Mouse (Mus musculus): ENCODE data around the gene Cpeb3. TPM values are rescaled to one million over a fixed set of nuclear protein-coding genes. Genes with fewer than 3 reads are reported as not detected.
"Not testable (repeated sequence)": the region's sequence is repeated elsewhere in the genome, so short reads cannot be mapped to it uniquely, and the experiment has no call there.

The Cpeb3 gene
- polyA plus RNA-seq, 1 experiment from 2014 or later = 7.0 TPM

DNA sequence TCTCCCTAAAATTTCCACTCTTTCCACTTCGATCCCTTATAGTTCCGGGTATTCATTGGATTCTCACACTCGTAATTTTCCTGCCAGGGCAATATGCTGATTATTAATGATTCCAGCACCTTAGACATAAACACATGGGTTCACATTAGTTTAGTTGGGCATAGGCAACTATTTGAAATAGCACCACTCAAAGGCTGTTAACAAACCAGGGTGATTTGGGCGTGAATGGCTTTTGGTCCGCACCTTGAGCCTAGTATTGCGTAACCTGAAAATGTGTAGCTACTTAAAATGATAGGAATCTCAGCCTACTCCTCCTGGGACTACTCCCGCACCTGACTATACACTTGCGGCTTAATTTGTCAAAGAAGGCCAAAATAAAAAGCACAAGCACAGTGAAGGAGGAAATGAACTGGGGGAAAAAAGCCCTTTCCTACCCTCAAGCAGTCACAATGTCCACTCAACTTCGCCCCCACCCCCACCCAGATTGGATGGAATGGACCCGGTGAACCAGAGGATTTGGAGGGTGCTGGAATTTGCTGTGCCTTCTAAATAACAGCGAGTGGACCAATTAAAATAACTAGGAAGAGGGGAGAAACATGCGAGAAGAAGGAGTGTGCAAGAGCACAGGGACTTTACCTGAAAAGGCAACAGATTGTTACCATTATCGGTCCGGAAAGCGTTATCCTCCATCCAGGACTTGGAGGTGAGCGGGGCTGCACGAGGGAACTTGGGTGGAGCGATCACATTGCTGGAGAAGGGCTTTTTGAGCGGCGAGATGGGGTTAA, 34.9 kb downstream of the Cpeb3 start:
- Histone ChIP-seq H3K27me3 (peaks cover 23% of the 10 kb centered on the region), H3K27ac (0 out of 2 replicates have a peak overlapping the region, but pooled peaks have one; percentile 85), H3K4me1 (peaks cover 21% of the 10 kb centered on the region), H3K36me3 (no peaks in the 10 kb centered on the region), H3K9ac (peak overlapping the region; percentile 78), H3K4me2 (replicated peaks) (peak overlapping the region; percentile 92), H3K4me3 (peak overlapping the region; percentile 60), H3K9me3 (replicated peaks) (no peaks in the 10 kb centered on the region)
- WGBS = 27% methylated on average over 20 of the region's 20 CpGs
- no peak for ATAC-seq (ENCODE audit: low FRiP score)

DNA sequence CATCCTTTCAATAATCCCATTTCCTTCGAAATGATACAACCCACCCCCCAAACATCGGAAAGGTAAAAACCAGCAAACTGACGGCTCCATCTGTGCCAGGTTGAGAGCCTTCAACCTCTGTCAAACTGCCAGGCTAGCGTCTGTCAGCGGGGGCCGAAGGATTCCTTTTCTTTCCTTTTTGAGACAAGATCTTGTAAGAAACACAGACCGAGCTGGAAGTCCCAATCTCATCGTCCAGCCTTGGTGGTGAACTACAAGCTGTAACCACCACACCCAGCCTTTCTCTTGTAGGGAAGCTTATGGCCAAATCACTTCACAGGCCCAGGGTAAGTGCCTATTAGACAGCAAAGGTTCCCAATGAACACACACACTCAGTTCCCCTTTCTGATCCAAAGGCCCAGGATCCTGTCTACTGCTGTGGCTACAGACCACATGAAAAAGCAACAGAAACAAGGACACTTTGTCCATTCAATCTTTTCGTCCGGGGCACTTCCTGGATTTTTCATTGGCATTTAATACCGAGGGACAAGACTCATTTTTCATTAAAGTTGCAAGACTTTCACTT, 35.8 kb downstream of the Cpeb3 start:
- Histone ChIP-seq H3K36me3 (no peaks in the 10 kb centered on the region), H3K27me3 (peaks cover 23% of the 10 kb centered on the region), H3K9me3 (replicated peaks) (no peaks in the 10 kb centered on the region), H3K4me1 (peaks cover 21% of the 10 kb centered on the region), H3K9ac (no peak overlapping the region), H3K4me2 (replicated peaks) (peak overlapping the region; percentile 92), H3K4me3 (peak overlapping the region; percentile 60), H3K27ac (no peak overlapping the region)
- WGBS = 73% methylated on average over 11 of the region's 11 CpGs
- ATAC-seq (ENCODE audit: low FRiP score) = no peak

DNA sequence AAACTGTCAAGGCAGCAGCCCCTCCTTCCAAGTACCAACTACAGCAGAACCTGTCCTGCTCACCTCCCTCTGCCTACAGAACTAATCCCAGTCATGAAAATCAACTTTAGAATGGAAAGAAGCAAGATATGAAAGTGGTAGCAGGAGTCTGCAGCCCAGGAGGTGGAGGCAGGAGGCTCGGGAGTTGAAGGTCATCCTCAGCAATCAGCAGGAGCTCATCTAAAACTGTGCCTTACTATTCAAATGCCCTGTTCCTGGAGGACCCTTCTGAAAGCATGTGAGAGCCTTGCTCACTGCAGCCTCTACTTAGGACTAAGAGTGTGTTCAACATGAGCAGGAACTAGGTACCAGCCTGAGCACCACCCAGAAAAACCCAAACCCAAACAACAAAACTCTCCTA, 36.3 kb downstream of the Cpeb3 start:
- Histone ChIP-seq H3K4me1 (peaks cover 21% of the 10 kb centered on the region), H3K36me3 (no peaks in the 10 kb centered on the region), H3K9ac (no peak overlapping the region), H3K4me2 (replicated peaks) (peak overlapping the region; percentile 92), H3K27me3 (peaks cover 23% of the 10 kb centered on the region), H3K9me3 (replicated peaks) (no peaks in the 10 kb centered on the region), H3K4me3 (peak overlapping the region; percentile 60; the same call in 1 of the 2 replicates), H3K27ac (no peak overlapping the region)
- ATAC-seq (ENCODE audit: low FRiP score) = no peak
- WGBS = 44% methylated on average over 1 of the region's 1 CpGs

DNA sequence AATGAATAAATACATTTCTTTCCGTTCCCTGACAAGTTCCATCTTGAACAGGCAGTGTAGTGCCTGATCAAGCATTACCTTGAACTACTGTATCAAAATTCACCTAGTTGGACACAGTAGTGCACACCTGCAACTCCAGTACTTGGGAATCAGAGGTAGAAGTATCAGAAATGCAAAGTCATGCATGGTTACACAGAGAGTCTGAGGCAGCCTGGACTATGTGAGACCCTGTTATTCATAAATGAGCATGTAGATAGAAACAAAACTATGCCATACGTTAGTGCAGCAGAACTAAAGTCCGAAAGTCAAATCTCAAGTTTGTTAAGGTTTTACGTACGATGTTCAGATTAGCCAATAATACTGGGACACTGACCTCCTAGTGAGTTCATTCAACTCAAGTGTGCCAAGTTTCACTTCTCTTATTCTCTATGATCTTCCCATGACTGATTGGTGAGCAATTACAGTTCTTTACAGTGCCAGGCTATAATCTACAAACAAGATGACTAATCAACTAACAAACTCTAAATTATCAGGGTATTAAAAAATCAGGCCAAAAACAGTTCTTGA, 51.5 kb downstream of the Cpeb3 start:
- H3K9ac ChIP-seq = no peak overlapping the region
- H3K4me3 ChIP-seq = no peak overlapping the region
- ATAC-seq (ENCODE audit: low FRiP score) = no peak
- no peaks in the 10 kb centered on the region for H3K9me3 ChIP-seq (replicated peaks)
- H3K4me2 ChIP-seq (replicated peaks) = no peak overlapping the region
- no peaks in the 10 kb centered on the region for H3K4me1 ChIP-seq
- H3K27ac ChIP-seq = no peak overlapping the region
- no peaks in the 10 kb centered on the region for H3K36me3 ChIP-seq
- no peaks in the 10 kb centered on the region for H3K27me3 ChIP-seq
- 88% methylated on average over 5 of the region's 5 CpGs for WGBS

DNA sequence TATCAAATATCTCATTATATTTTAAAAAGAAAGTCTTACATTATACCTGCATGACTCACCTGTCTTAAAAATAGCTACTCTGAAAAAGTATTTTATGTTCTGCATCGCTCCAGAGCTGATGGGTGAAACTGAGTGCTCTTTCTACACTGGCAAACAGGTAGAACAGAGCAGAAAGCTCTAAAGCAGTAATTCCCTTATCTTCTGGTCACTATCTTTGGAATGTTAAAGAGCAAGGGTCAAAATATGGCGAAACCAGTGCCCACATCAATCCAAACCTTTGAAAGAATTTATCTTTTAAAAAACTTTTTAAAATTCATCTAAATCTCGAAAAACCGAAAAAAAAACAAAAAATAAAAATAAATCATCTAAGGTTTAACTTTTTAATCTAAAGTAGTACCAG, 52.4 kb downstream of the Cpeb3 start:
- no peaks in the 10 kb centered on the region for H3K36me3 ChIP-seq
- H3K4me2 ChIP-seq (replicated peaks) = no peak overlapping the region
- H3K4me3 ChIP-seq = no peak overlapping the region
- no peaks in the 10 kb centered on the region for H3K27me3 ChIP-seq
- 90% methylated on average over 4 of the region's 4 CpGs for WGBS
- no peaks in the 10 kb centered on the region for H3K9me3 ChIP-seq (replicated peaks)
- no peak overlapping the region for H3K9ac ChIP-seq
- H3K4me1 ChIP-seq = no peaks in the 10 kb centered on the region
- H3K27ac ChIP-seq = no peak overlapping the region
- ATAC-seq (ENCODE audit: low FRiP score) = no peak

DNA sequence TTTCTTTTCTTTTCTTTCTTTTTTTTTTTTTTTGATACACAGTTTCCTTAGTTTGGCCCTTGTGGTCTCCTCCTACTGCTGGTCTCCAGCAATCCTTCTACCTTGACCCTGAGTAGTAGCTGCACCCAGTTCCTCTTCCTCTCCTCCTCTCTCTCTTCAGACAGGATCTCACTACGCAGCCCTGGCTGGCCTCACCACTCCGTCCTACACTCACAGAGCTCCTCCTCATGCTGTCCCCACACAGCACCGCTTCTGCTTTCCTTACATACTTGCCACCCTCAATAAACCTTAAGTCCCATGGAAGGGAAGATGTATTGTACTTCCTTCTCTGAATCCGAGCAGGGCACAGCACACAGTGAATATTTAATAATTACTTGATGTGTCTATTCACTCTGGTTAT, 61.3 kb downstream of the Cpeb3 start:
- Histone ChIP-seq H3K9ac (no peak overlapping the region), H3K36me3 (no peaks in the 10 kb centered on the region), H3K9me3 (replicated peaks) (no peaks in the 10 kb centered on the region), H3K4me2 (replicated peaks) (no peak overlapping the region), H3K27ac (no peak overlapping the region), H3K27me3 (no peaks in the 10 kb centered on the region), H3K4me1 (0 out of 2 replicates have a peak, but pooled peaks cover 4% of the 10 kb centered on the region), H3K4me3 (no peak overlapping the region)
- WGBS = 74% methylated on average over 4 of the region's 4 CpGs
- no peak for ATAC-seq (ENCODE audit: low FRiP score)

DNA sequence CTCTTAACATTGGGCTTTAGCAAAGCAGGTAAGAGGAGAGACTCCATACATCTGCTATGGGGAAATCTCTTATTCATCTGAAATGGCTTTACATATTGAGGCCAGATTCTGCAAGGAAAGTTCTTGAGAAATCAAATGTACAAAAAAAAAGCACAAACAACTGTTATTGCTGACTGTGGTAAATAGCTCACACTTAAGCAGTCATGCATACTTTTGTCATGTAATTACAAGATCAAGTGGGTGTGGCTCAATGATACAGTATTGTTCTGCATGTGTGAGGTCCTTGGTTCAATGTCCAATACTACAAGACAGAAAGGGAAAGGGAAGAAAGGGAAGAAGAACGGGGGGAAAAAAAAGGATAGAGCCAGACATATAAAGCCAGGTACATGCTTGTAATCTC, 62.6 kb downstream of the Cpeb3 start:
- H3K27ac ChIP-seq = no peak overlapping the region
- H3K4me2 ChIP-seq (replicated peaks) = no peak overlapping the region
- H3K27me3 ChIP-seq = no peaks in the 10 kb centered on the region
- no peaks in the 10 kb centered on the region for H3K36me3 ChIP-seq
- no peak overlapping the region for H3K9ac ChIP-seq
- WGBS = 86% methylated on average over 1 of the region's 1 CpGs
- H3K4me1 ChIP-seq = 0 out of 2 replicates have a peak, but pooled peaks cover 4% of the 10 kb centered on the region
- no peak for ATAC-seq (ENCODE audit: low FRiP score)
- H3K9me3 ChIP-seq (replicated peaks) = no peaks in the 10 kb centered on the region
- H3K4me3 ChIP-seq = no peak overlapping the region

DNA sequence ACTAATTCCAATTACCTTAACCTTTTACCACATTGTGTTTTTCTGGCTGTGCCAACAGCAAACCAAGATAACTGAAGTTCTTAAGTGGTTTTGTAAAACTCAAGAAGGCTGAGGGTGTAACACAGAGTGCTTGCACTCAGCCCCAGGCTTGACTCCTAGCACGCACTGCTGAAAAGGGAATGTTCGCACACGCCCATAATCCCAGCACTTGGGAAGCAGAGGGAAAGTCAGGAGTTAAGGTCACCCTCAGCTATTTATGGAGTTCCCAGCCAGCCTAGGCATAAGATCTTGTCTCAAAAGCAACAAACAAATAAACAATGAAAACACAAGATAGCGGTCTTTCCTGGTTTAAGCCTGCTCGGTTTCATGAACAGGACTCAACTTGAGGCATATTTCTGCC, 63.0 kb downstream of the Cpeb3 start:
- Histone ChIP-seq H3K4me3 (no peak overlapping the region), H3K9me3 (replicated peaks) (no peaks in the 10 kb centered on the region), H3K36me3 (no peaks in the 10 kb centered on the region), H3K27me3 (no peaks in the 10 kb centered on the region), H3K4me2 (replicated peaks) (no peak overlapping the region), H3K4me1 (0 out of 2 replicates have a peak, but pooled peaks cover 4% of the 10 kb centered on the region), H3K27ac (no peak overlapping the region), H3K9ac (no peak overlapping the region)
- no peak for ATAC-seq (ENCODE audit: low FRiP score)
- 91% methylated on average over 5 of the region's 5 CpGs for WGBS

DNA sequence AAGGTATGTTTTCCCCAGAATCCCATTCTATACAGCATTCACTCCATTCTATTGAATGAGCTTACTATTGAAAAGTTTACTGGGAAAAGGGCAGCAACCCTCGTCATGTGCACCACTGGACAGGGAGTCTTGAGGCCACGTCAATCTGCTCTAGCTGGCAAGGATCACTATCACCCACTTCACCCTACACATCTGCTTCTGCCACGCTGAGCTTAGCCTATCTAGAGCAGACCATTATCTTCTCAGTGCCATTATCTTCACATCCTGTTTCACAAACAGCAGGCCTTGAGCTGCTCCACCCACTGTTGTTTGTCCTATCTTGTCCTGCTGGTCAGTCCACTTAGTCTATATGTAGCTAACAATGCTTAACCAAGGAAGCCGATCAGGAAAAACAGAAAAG, 66.8 kb downstream of the Cpeb3 start:
- ATAC-seq (ENCODE audit: low FRiP score) = no peak
- Histone ChIP-seq H3K27ac (no peak overlapping the region), H3K36me3 (no peaks in the 10 kb centered on the region), H3K4me3 (no peak overlapping the region), H3K27me3 (no peaks in the 10 kb centered on the region), H3K9ac (no peak overlapping the region), H3K9me3 (replicated peaks) (no peaks in the 10 kb centered on the region), H3K4me2 (replicated peaks) (no peak overlapping the region), H3K4me1 (no peaks in the 10 kb centered on the region)
- 79% methylated on average over 4 of the region's 4 CpGs for whole genome bisulfite sequencing

DNA sequence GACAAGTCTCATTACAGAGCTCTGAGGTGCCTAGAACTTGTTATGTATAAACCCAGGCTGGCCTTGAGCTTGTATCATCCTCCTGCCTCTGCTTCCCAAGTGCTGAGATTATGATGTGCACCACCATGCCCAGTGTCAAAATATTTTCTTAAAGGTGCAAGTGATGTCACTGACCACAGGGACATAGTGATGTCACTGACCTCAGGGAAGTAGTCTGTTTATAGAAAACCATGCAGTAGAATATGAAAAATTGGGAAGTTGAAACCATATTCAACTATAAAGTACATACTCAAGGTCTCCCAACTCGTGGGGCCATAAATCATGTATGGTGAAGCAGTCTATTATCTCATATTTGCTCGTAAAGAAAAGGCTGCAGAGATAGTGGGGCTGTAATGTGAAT, 71.3 kb downstream of the Cpeb3 start:
- Histone ChIP-seq H3K9ac (no peak overlapping the region), H3K27ac (no peak overlapping the region), H3K4me3 (no peak overlapping the region), H3K27me3 (no peaks in the 10 kb centered on the region), H3K36me3 (no peaks in the 10 kb centered on the region), H3K9me3 (replicated peaks) (no peaks in the 10 kb centered on the region), H3K4me1 (no peaks in the 10 kb centered on the region), H3K4me2 (replicated peaks) (no peak overlapping the region)
- no peak for ATAC-seq (ENCODE audit: low FRiP score)
- 70% methylated on average over 2 of the region's 2 CpGs for WGBS

DNA sequence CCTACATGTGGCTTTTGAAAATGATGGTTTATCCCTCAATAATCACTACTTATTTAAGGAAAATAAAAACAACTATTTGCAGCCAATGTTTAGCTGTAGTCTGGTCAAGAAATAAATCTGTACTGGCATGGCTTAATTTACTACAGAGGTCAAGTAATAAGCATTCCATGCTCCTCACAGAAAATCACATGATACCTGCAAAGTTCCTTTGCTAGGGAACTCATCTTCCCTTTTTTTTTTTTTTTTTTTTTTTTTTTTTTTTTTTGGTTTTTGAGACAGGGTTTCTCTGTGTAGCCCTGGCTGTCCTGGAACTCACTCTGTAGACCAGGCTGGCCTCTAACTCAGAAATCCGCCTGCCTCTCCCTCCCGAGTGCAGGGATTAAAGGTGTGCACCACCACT, 72.9 kb downstream of the Cpeb3 start:
- not testable (repeated sequence) for H3K4me2 ChIP-seq (replicated peaks); H3K9me3 ChIP-seq (replicated peaks); H3K27me3 ChIP-seq; H3K4me3 ChIP-seq; H3K27ac ChIP-seq; ATAC-seq (ENCODE audit: low FRiP score); H3K36me3 ChIP-seq; H3K4me1 ChIP-seq; H3K9ac ChIP-seq
- WGBS = 97% methylated on average over 2 of the region's 2 CpGs

DNA sequence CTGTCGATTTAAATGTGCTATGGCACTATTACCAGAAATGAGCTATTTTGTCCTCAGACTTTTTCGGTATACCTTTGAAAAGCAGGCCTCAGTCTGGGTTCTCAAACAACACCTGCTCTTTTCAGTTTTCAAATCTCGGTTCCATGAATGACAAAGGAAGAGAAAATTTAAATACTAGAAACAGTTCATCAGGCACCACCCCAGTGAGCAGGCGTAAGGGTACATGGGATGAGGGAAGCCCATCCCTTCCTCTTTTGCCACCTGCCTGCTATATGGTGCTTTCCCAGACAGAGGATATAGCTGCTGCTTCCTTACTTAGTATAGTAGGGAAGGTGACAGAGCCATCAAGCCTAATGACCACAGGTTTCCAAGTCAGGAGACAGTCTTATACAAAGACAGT, 74.7 kb downstream of the Cpeb3 start:
- no peak for ATAC-seq (ENCODE audit: low FRiP score)
- no peak overlapping the region for H3K27ac ChIP-seq
- 91% methylated on average over 4 of the region's 4 CpGs for WGBS
- H3K4me3 ChIP-seq = no peak overlapping the region
- H3K9me3 ChIP-seq (replicated peaks) = no peaks in the 10 kb centered on the region
- no peak overlapping the region for H3K4me2 ChIP-seq (replicated peaks)
- no peak overlapping the region for H3K9ac ChIP-seq
- H3K27me3 ChIP-seq = no peaks in the 10 kb centered on the region
- H3K36me3 ChIP-seq = no peaks in the 10 kb centered on the region
- no peaks in the 10 kb centered on the region for H3K4me1 ChIP-seq

DNA sequence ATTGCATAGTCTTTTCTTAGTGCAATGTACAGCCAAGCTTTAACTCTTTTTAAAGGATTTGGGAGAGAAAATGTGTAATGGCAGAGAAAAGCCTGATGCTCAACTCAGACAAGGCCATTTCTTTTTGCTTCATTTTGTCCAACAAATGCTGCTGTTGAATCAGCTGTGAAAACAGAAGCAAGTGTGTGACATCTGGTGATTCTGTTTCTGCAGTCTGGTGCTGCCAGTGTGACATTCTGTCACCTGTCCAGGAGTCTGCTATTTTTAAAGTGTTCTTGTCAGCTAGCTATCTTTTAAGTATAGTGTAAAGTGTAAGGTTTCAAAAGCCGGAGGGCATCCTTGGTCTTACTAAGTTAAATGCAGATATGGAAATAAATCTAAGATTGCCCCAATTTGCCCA, 76.7 kb downstream of the Cpeb3 start:
- no peak overlapping the region for H3K27ac ChIP-seq
- H3K9me3 ChIP-seq (replicated peaks) = no peaks in the 10 kb centered on the region
- ATAC-seq (ENCODE audit: low FRiP score) = no peak
- no peaks in the 10 kb centered on the region for H3K27me3 ChIP-seq
- H3K4me2 ChIP-seq (replicated peaks) = no peak overlapping the region
- H3K9ac ChIP-seq = no peak overlapping the region
- 83% methylated on average over 1 of the region's 1 CpGs for WGBS
- no peaks in the 10 kb centered on the region for H3K4me1 ChIP-seq
- H3K36me3 ChIP-seq = no peaks in the 10 kb centered on the region
- H3K4me3 ChIP-seq = no peak overlapping the region
